Comparison of ENCODE assay signal across 27 mouse cellular contexts in genomic region chr13:34850759-34851158, GRCm38 (mm10). TPM values are rescaled to one million over a fixed set of nuclear protein-coding genes. Genes with fewer than 3 reads are reported as not detected.
DNase-seq lines count a peak whose midpoint lies in the region; ATAC-seq lines count a peak whose summit lies in the region.
"Had no signal": no experiment of that assay in that cellular context is flagged by ENCODE, and none has a peak within 500 bp of the region (broad histone marks: within the 10 kb centered on the region; RNA-seq: fewer than 3 reads in every experiment).

No protein-coding gene starts in this region.

- H3K4me1 ChIP-seq in heart, embryonic 12.5 days (replicated peaks), result no peaks in the 10 kb centered on the region
- H3K4me1 ChIP-seq in midbrain, embryonic 10.5 days, result no peaks in the 10 kb centered on the region
- no peaks in the 10 kb centered on the region for H3K4me1 ChIP-seq in midbrain, embryonic 11.5 days (ENCODE audit: control insufficient read depth, insufficient read depth, low read length)
- no peaks in the 10 kb centered on the region for H3K4me1 ChIP-seq in forebrain, embryonic 12.5 days
- H3K4me1 ChIP-seq: embryonic facial prominence, embryonic 12.5 days; embryonic facial prominence, embryonic 15.5 days; forebrain, embryonic 15.5 days; heart, embryonic 10.5 days; heart, embryonic 15.5 days had no signal

- no peaks in the 10 kb centered on the region for H3K27me3 ChIP-seq in heart, embryonic 12.5 days (replicated peaks)
- no peaks in the 10 kb centered on the region for H3K27me3 ChIP-seq in midbrain, embryonic 10.5 days (ENCODE audit: low read depth, poor library complexity, severe bottlenecking)
- no peaks in the 10 kb centered on the region for H3K27me3 ChIP-seq in midbrain, embryonic 11.5 days (ENCODE audit: control insufficient read depth, insufficient read depth, low read length)
- no peaks in the 10 kb centered on the region for H3K27me3 ChIP-seq in forebrain, embryonic 12.5 days
- H3K27me3 ChIP-seq: CH12.LX; embryonic facial prominence, embryonic 12.5 days; embryonic facial prominence, embryonic 15.5 days; forebrain, embryonic 15.5 days; heart, embryonic 15.5 days; Patski had no signal

- 76% methylated on average over 3 of the region's 3 CpGs for WGBS in heart, embryonic 12.5 days
- 89% methylated on average over 3 of the region's 3 CpGs for WGBS in midbrain, embryonic 10.5 days
- WGBS in midbrain, embryonic 11.5 days, result 77% methylated on average over 3 of the region's 3 CpGs
- 91% methylated on average over 3 of the region's 3 CpGs for whole genome bisulfite sequencing in forebrain, embryonic 12.5 days

- peaks cover 20% of the 10 kb centered on the region for H3K9me3 ChIP-seq in heart, embryonic 12.5 days (replicated peaks)
- peaks cover 26% of the 10 kb centered on the region for H3K9me3 ChIP-seq in midbrain, embryonic 10.5 days (replicated peaks)
- peaks cover 16% of the 10 kb centered on the region; the same call in 1 of the 2 replicates for H3K9me3 ChIP-seq in midbrain, embryonic 11.5 days (ENCODE audit: control insufficient read depth, low read length)
- H3K9me3 ChIP-seq in forebrain, embryonic 12.5 days, result peaks cover 21% of the 10 kb centered on the region

- ATAC-seq in heart, embryonic 12.5 days (ENCODE audit: insufficient number of reproducible peaks, low FRiP score), result peak; percentile 73; the same call in 1 of the 2 replicates
- ATAC-seq in midbrain, embryonic 11.5 days (ENCODE audit: low FRiP score), result no peak
- ATAC-seq in megakaryocyte progenitor cell, adult 5-6 weeks (replicated peaks; ENCODE audit: poor library complexity), result peak; percentile 44; the same call in 1 of the 2 replicates
- ATAC-seq in forebrain, embryonic 12.5 days (ENCODE audit: low FRiP score), result no peak
- ATAC-seq: forebrain, embryonic 15.5 days; hindbrain, postnatal 0 days; inflammation-experienced regulatory T-cells, adult 6 months; Patski had no signal

- no peak overlapping the region for H3K4me2 ChIP-seq in heart, embryonic 12.5 days
- H3K4me2 ChIP-seq in midbrain, embryonic 11.5 days, result no peak overlapping the region
- H3K4me2 ChIP-seq in forebrain, embryonic 12.5 days, result no peak overlapping the region
- H3K4me2 ChIP-seq: embryonic facial prominence, embryonic 12.5 days; embryonic facial prominence, embryonic 15.5 days; forebrain, embryonic 15.5 days; heart, embryonic 15.5 days; hindbrain, embryonic 14.5 days had no signal

- H3K36me3 ChIP-seq in heart, embryonic 12.5 days, result peaks cover 3% of the 10 kb centered on the region
- no peaks in the 10 kb centered on the region for H3K36me3 ChIP-seq in midbrain, embryonic 10.5 days
- H3K36me3 ChIP-seq in midbrain, embryonic 11.5 days (ENCODE audit: control insufficient read depth, insufficient read depth, low read length), result no peaks in the 10 kb centered on the region
- H3K36me3 ChIP-seq in forebrain, embryonic 12.5 days (replicated peaks), result no peaks in the 10 kb centered on the region
- H3K36me3 ChIP-seq: embryonic facial prominence, embryonic 12.5 days; embryonic facial prominence, embryonic 15.5 days; forebrain, embryonic 15.5 days; G1E; heart, embryonic 10.5 days; heart, embryonic 15.5 days had no signal

- H3K9ac ChIP-seq in heart, embryonic 12.5 days, result no peak overlapping the region
- no peak overlapping the region for H3K9ac ChIP-seq in midbrain, embryonic 11.5 days (ENCODE audit: low read length)
- H3K9ac ChIP-seq in forebrain, embryonic 12.5 days, result no peak overlapping the region
- H3K9ac ChIP-seq: embryonic facial prominence, embryonic 12.5 days; embryonic facial prominence, embryonic 15.5 days; forebrain, embryonic 15.5 days; heart, embryonic 15.5 days; hindbrain, embryonic 14.5 days had no signal

- no peak overlapping the region for H3K27ac ChIP-seq in heart, embryonic 12.5 days (ENCODE audit: poor library complexity, severe bottlenecking)
- 0 out of 2 replicates have a peak overlapping the region, but pooled peaks have one; percentile 9 for H3K27ac ChIP-seq in midbrain, embryonic 10.5 days (replicated peaks)
- H3K27ac ChIP-seq in midbrain, embryonic 11.5 days (ENCODE audit: low read depth, low read length), result no peak overlapping the region
- no peak overlapping the region for H3K27ac ChIP-seq in forebrain, embryonic 12.5 days
- H3K27ac ChIP-seq: embryonic facial prominence, embryonic 12.5 days; embryonic facial prominence, embryonic 15.5 days; forebrain, embryonic 15.5 days; heart, adult 2 months; heart, embryonic 15.5 days; hindbrain, embryonic 14.5 days; hindbrain, postnatal 0 days had no signal

- no peak overlapping the region for H3K4me3 ChIP-seq in heart, embryonic 12.5 days
- H3K4me3 ChIP-seq in midbrain, embryonic 10.5 days, result no peak overlapping the region
- no peak overlapping the region for H3K4me3 ChIP-seq in midbrain, embryonic 11.5 days (ENCODE audit: low read depth, low read length)
- H3K4me3 ChIP-seq in forebrain, embryonic 12.5 days (replicated peaks), result no peak overlapping the region
- H3K4me3 ChIP-seq: embryonic facial prominence, embryonic 12.5 days; embryonic facial prominence, embryonic 15.5 days; forebrain, embryonic 15.5 days; heart, adult 2 months; heart, embryonic 10.5 days; heart, embryonic 15.5 days had no signal

- no peak for DNase-seq in heart, adult 18-20 months
- no peak for DNase-seq in midbrain, embryonic 10.5 days (ENCODE audit: low spot score)
- no peak for DNase-seq in midbrain, embryonic 11.5 days (ENCODE audit: low spot score, missing footprints)
- DNase-seq: adrenal gland, postnatal 10 days; adrenal gland, postnatal 36 days; B cell, adult 2 months; cerebellum, adult 18-20 months; cerebellum, adult 9-10 months; cerebellum, postnatal 14 days; gastrocnemius, postnatal 25 days; heart, adult 2 months; heart, postnatal 14 days; heart, postnatal 4 days had no signal

RNA-seq across cellular contexts. Expression of gene Prpf4b, which starts 24.3 kb away (rescaled TPM):
- polyA plus RNA-seq in heart, embryonic 12.5 days (2016; fragmentation: Nextera tagmentation; extraction: Ambion mirVana), result 61.0 and 66.6 TPM in 2 replicates
- 10 to 100 TPM; 26.7 to 30.0 TPM for total RNA-seq in heart, adult 18-20 months (2021)
- 77.1 and 77.2 TPM in 2 replicates for polyA plus RNA-seq in midbrain, embryonic 10.5 days (2016; fragmentation: Nextera tagmentation; extraction: Ambion mirVana)
- 111 and 119 TPM in 2 replicates for polyA plus RNA-seq in midbrain, embryonic 11.5 days (2014; fragmentation: Nextera tagmentation; extraction: Ambion mirVana)
- total RNA-seq in megakaryocyte progenitor cell, adult 5-6 weeks (2015), result 98.4 and 106 TPM in 2 replicates
- 121 and 170 TPM in 2 replicates for total RNA-seq in megakaryocyte progenitor cell, adult 5-6 weeks (2017)
- polyA plus RNA-seq in forebrain, embryonic 12.5 days (2016; fragmentation: Nextera tagmentation; extraction: Ambion mirVana), result 104 and 108 TPM in 2 replicates

Comparison
In these comparisons a context has a peak if more than half of its experiments do, and no peak if none do; other contexts are left out.
1. ATAC-seq: peak in heart, embryonic 12.5 days (single experiment) and megakaryocyte progenitor cell, adult 5-6 weeks (single experiment); none in midbrain, embryonic 11.5 days (single experiment) and forebrain, embryonic 12.5 days (single experiment).